Mouse (Mus musculus) ZHBTc4 (cell line): ENCODE measurements at regions not wholly inside any gene's neighbourhood (a gene's known extent, or its start where the extent isn't known, plus 50 kb on each side); places are given as distances from the start of the nearest gene placed in this dataset.

Experiments
- DNase-seq: peaks from one replicate; pipeline ENCODE4 v3.0.0-alpha.2; 2011; ENCODE audit warnings: low read depth, low spot score

DNA sequence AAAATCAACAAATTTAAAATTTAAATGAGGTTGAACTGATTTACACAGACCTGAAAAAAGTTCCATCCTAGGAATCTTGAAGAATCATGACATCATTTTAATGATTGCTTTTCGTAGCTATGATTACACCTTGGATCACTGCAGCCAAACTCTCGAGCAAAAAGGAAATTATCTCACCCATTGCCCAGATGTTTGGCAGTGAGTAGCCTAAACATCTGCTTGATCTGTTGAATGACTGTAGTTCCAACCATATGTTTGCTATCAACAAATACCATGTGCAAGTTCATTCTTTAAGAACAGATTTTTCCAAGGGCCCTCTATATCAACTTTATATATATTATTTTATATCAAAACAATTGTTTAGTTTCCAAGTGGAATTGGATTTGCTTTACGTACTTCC is 296.6 kb downstream of the Dmac1 start:
- no peak for DNase-seq

DNA sequence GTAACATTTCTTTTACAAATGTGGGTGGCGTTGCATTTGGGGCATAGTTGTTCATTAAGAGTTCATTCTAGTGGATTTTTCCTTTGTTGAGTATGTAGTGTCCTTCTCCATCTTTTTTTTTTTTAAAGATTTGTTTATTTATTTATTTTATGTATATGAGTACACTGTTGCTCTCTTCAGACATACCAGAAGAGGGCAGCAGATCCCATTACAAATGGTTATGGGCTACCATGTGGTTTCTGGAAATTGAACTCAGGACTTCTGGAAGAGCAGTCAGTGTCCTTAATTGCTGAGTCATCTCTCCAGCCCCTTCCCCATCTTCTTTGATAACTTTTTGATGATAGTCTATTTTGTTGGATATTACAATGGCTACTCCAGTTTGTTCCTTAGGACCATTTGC is 306.0 kb downstream of the Dmac1 start:
- peak; percentile 4 for DNase-seq
